Mouse (Mus musculus) brown adipose tissue, adult 24 weeks (tissue): ENCODE results near the gene Phf8. TPM values are rescaled to one million over a fixed set of nuclear protein-coding genes. Genes with fewer than 3 reads are reported as not detected.
"Not testable (repeated sequence)": the region's sequence is repeated elsewhere in the genome, so short reads cannot be mapped to it uniquely, and the experiment has no call there.

Experiments
- H3K27ac ChIP-seq: fragments of 200-500 bp; replicated peaks from 2 replicates; pipeline ENCODE4 v1.5.1; 2012; ENCODE audit warnings: low read depth, mild to moderate bottlenecking, low read length
- H3K4me1 ChIP-seq: fragments of 200-500 bp; 2 replicates; pipeline ENCODE4 v1.6.1; 2012; ENCODE audit warnings: low read length, mixed read lengths; ENCODE audit not compliant: control insufficient read depth, insufficient read depth, insufficient read length
- H3K4me3 ChIP-seq: fragments of 200-500 bp; 2 replicates; pipeline ENCODE4 v1.5.1; 2012; ENCODE audit warnings: low read depth, mild to moderate bottlenecking, low read length, moderate library complexity; ENCODE audit not compliant: insufficient read depth
- polyA plus RNA-seq: library from polyadenylated mRNA; stranded (reverse); fragments of >200 nt; gene quantifications from 2 replicates; pipeline ENCODE4 v1.2.4, GENCODE M21; 2012; ENCODE audit not compliant: missing spikeins, insufficient read depth, insufficient read length

The Phf8 gene
- polyA plus RNA-seq, result 8.8 and 10.4 TPM in 2 replicates

DNA sequence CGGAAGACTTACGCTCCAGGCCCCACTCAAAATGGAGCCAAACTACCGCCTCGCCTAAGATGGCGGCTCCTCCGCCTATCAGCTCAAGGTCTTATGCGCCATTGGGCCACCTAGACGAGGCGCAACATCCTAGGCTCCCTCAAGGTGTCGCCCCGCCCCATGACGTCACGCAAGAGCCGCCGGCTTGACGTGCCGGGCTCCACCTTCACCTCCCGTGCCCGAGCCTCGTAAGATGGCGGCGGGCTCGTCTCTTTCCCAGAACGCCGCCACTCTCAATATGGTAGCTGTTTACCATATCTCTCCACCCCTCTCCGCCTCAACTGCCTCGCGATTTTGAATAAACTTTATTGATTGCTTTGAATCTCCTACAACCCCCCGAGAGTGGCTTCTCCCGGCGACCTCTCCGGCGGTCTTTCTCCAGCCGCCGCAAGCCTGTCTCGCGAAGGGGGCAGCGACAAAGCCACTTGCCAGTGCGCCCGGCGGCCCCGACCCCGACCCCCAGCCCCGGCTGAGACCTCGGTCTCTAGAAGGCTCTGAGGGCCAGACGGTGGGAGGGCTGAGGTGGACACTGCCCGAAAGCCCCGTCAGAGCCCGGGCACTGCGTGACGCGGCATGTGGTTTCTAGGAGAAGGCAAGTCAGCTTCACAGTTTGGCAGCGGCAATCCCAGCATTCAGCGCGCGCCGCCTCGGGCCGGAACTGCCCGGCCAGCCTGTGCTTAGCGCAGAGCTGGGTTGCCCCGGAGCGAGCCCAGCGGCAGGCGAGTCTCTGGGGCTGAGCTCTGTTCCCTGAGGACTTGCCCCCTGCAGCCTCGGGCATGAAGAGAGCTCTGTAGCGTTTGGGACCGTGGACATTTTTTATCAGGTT, at the start of gene Phf8:
TSS of gene Phf8 (plus strand) at position 215 of the 865 bp plus-strand sequence.
- H3K27ac ChIP-seq, result peak within 1 kb of the TSS; percentile 89
- peak within 1 kb of the TSS; percentile 83 for H3K4me3 ChIP-seq
- 0 out of 2 replicates have a peak, but pooled peaks cover 3% of the 10 kb centered on the region for H3K4me1 ChIP-seq

DNA sequence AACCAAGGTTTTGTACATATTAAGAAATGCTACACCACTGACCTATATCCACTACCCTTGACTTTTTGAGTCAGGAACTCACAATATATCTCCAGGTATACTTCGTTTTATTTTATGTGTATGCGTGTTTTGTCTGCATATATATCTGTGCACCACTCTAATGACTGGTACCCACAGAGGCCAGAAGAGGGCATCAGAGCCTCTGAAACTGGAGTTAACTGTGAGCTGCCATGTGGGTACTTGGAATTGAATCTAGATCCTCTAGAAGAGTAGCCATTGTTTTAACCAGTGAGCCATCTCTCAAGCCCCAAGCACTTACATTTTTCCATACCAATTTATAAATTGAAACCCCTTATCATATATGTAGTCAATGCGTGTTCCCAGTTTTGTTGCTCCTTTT, 32.3 kb upstream of the Phf8 start:
- Histone ChIP-seq H3K4me3 (no peak overlapping the region), H3K27ac (no peak overlapping the region), H3K4me1 (no peaks in the 10 kb centered on the region)

DNA sequence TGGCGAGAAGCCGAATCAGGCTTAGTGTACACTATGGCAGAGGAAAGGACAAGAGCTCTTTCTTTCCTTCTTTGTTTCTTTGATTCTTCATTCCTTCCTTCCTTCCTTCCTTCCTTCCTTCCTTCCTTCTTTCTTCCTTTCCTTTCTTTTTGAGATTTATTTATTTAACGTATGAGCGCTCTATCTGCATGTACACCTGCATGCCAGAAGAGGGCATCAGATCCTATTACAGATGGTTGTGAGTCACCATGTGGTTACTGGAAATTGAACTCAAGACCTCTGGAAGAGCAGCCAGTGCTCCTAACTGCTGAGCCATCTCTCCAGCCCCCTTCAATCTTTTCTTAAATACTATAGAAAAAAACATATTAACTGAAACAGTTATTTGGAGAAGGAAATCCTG, 27.2 kb upstream of the Phf8 start:
- not testable (repeated sequence) for H3K27ac ChIP-seq, H3K4me1 ChIP-seq, H3K4me3 ChIP-seq

DNA sequence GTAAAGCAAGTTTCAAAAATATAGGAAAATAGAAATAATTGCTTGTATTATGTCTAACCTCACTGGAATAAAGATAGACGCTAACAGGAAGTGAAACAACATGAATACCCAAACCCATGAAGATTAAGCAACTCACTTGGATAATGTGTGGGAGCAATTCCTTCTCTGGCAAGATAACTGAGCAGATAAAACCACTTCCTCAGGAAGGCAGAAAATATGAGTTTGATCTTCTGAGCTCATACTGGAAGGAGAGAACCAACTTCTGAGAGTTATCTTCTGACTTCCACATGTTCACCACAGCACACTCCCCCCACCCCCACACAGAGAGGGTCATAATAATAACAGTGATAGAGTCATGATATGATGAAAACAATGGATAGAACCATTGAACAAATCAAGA, 23.9 kb upstream of the Phf8 start:
- H3K4me3 ChIP-seq, result no peak overlapping the region
- H3K4me1 ChIP-seq, result no peaks in the 10 kb centered on the region
- H3K27ac ChIP-seq, result no peak overlapping the region

DNA sequence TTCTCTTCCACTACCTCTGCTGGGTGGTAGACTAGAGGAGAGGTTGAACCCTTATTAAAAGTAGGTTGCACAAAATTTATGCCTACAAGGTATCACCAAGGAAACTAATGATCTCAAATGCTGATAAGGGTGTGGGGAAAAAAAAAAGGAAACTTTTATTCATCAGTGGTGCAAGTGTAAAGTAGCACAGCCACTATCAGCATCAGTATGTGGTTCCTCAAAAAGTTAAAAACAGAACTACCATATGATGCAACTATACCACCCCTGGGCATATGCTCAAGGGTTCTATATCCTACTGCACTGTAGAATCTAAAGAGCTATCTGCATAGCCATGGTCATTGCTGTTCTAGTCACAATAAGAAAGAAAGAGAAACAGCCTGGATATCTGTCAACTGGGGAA, 11.9 kb upstream of the Phf8 start:
- H3K4me3 ChIP-seq, result no peak overlapping the region
- H3K27ac ChIP-seq, result no peak overlapping the region
- H3K4me1 ChIP-seq, result no peaks in the 10 kb centered on the region

DNA sequence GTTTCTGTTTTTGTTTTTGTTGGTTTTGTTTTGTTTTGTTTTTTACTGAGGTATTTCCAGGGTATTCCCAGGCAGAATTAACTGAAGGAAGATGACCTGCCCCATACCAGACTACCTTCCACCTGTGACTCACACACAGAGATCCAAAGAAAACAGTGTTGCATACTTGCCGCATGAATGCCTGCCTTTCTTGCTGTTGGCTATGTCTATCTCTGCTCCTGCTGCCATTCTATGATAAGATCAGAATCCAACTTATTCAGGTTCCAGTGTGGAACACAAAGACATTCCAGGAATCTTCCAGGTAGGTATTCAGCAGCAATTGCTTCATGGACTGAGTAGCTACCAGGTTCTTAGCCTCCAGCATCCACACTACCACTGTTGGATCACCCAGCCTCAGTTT, 10.6 kb upstream of the Phf8 start:
- no peak overlapping the region for H3K27ac ChIP-seq
- H3K4me3 ChIP-seq, result no peak overlapping the region
- H3K4me1 ChIP-seq, result no peaks in the 10 kb centered on the region

DNA sequence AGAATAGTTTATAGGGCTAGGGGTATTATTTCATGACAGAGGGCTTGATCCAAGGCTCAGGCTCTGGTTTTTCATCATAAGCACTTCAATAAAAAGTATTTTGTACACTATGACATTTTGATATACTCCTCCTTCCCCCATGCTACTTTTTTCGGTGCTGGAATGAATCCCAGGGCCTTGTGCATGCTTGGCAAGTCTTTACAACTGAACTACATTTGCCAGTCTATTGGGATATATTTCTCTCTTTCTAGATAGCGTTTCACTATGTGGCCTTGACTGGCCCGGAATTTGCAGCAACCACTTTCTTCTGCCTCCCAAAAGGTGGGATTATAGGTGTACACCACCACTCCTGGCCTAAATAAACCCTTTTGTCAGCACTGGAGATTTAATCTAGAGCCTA, 7.4 kb upstream of the Phf8 start:
- Histone ChIP-seq H3K27ac (no peak overlapping the region), H3K4me1 (no peaks in the 10 kb centered on the region)

DNA sequence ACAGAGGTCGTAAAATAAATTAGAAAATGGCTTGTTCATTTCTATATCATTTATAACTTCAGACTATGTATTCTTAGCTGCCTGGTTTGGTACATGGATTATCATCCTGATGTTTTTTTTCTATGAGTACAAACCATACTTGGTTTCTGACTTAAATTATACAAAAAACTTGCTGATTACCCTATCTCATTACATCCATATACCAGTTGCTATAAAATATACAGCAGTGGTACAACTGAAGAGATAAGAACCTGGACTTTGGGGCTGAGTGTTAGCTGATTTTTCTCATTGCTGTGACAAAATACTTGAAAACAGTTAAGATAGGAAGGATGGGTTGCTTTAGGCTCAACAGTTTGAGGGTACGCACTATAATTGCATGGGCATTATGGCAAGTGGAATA, 6.8 kb upstream of the Phf8 start:
- Histone ChIP-seq H3K4me3 (no peak overlapping the region), H3K27ac (no peak overlapping the region), H3K4me1 (no peaks in the 10 kb centered on the region)

More for the DNA sequence above, 7.4 kb upstream of the Phf8 start:
- no peak overlapping the region for H3K4me3 ChIP-seq

DNA sequence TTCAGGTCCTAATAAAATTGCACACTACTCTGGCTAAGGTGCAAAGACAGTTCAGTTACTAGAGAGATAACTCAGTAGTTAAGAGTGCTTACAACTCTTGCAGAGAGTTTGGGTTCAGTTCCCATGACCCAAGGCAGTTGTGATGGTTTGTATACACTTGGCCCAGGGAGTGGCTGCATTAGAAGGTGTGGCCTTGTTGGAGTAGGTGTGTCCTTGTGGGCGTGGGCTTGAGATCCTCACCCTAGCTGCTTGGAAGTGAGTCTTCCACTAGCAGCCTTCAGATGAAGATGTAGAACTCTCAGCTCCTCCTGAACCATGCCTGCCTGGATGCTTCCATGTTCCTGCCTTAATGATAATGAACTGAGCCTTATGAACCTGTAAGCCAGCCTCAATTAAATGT, 2.3 kb upstream of the Phf8 start:
- Histone ChIP-seq H3K4me3 (no peak overlapping the region), H3K27ac (no peak overlapping the region), H3K4me1 (0 out of 2 replicates have a peak, but pooled peaks cover 3% of the 10 kb centered on the region)

DNA sequence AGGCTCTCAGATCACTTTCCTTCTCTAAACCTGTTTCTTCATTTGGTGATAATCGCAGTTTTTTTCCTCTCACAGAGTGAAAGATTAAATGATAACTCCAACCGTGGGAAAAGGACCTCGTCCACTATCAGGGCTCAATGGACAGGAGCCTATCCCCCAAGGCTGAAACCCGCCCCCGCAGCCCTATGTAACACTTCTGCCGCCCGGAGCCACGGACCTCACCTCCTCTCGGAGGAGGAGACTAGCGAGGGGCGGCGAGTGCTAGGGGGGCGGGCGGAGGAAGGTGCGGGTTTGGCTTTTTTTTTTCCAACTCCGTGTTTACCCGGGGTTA, 380 bp upstream of the Phf8 start:
- peak overlapping the region; percentile 89 for H3K27ac ChIP-seq
- H3K4me3 ChIP-seq, result peak overlapping the region; percentile 83
- 0 out of 2 replicates have a peak, but pooled peaks cover 3% of the 10 kb centered on the region for H3K4me1 ChIP-seq

DNA sequence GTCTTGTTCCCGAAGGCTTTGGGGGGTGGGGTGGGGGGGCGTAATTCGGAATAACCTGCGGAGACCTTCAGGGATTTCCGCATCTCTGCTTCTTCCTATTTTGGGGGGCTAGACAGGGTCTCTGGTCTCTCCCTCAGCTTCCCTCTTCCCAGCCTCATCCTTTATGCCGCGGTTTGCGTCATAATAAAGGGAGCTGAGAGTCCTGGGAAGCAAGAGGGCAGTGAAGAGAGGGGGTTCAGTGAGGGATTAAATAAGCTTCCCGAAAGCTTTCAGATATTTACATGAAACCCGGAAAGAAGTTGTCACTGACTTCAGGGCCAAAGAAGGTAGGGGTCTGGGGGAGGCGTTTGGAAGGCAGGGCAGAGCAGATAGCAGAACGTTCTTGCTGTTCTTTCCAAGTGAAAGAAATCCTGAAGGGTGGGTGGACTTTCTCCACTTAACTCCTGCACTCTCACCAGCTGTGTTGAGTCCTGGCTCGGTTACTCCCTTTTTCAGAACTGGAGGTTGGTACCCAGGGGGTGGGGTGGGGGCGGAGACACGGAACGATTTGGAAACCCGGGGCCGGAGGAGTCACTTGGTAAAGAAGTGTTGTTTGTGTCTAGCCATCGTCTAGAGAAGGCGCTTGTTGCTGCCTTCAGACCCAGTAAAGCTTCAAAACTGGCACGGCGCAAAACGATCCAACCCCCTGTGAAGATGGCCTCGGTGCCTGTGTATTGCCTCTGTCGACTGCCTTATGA, 1.5 kb downstream of the Phf8 start:
- Histone ChIP-seq H3K4me3 (peak overlapping the region; percentile 83), H3K27ac (no peak overlapping the region), H3K4me1 (0 out of 2 replicates have a peak, but pooled peaks cover 3% of the 10 kb centered on the region)

DNA sequence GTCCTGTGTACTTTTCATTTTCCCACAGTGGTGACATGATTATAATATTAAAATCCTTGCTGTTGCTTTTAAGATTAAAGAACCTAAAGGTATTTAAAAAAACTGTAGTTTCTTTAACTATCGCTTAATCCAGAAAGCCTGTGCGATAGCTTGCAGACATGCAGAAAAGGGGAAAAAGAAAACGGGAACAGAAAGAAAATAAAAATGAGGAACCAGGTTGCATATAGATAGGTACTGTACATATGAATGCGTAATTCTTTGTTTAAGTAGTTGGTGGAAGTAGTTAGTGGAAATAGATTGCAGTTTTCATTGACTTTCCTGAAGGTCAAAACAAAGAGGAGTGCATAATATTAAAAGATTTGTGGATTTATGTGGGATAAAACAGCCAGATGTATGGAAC, 32.9 kb downstream of the Phf8 start:
- no peak overlapping the region for H3K27ac ChIP-seq
- H3K4me3 ChIP-seq, result no peak overlapping the region
- no peaks in the 10 kb centered on the region for H3K4me1 ChIP-seq

DNA sequence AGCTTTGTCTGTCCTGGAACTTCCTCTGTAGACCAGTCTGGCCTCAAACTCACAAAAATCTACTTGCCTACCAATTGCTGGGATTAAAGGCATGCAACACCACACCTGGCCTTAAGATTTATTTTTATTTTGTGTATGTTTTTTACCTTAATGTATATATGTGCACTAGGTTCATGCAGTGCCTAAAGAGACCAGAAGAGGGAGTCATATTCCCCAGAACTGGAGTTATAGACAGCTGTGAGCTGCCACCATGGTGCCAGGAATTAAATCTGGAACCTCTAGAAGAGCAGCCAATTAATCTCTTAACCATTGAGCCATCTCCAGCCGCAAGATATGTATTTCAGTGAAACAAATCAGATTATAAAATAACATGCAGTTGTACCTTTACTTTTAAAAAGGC, 54.7 kb downstream of the Phf8 start:
- H3K4me1 ChIP-seq, result no peaks in the 10 kb centered on the region
- H3K27ac ChIP-seq, result no peak overlapping the region
- no peak overlapping the region for H3K4me3 ChIP-seq

DNA sequence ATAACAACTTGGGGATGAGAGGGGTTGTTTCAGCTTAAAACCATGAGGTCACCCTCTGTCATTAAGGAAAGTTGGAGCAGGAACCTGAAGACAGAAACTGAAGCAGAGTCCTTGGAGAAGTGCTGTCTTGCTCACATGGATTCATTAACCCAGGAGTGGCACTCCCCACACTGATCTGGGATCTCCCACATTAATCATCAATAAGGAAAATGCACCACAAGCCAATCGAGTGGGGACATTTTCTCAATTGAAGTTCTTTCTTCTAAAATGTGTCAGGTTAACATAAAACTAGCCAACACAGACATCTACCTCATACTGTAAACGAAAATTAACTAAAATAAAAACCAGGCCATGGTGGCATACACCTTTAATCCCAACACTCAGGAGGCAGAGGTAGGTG, 122.9 kb downstream of the Phf8 start:
- H3K4me1 ChIP-seq, result no peaks in the 10 kb centered on the region
- no peak overlapping the region for H3K4me3 ChIP-seq
- H3K27ac ChIP-seq, result no peak overlapping the region

DNA sequence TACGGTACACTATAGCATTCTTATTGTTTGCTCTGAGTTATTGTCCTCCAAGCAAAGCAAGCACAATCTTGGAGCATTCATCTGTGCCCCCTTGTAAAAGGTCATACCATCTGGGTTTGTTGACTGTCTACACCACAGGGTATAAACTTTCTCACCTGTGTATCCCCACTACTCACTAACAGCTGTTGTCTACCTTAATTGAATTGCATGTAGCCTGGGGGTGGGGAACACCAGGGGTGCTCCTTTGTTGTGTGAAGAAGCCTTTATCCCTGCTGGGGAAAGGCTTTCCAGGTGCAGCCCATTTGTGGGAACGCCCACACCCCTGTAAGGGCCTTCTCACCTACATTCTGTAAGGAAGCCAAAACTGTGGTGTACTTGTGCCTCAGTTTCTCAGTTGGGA, 133.3 kb downstream of the Phf8 start:
- no peak overlapping the region for H3K4me3 ChIP-seq
- H3K4me1 ChIP-seq, result no peaks in the 10 kb centered on the region
- no peak overlapping the region for H3K27ac ChIP-seq
